Mouse (Mus musculus) E14TG2a.4 (cell line): ENCODE data around the gene Cdh22.

Source experiments
- H3K27me3 ChIP-seq: 2 replicates; pipeline ENCODE4 v1.6.1; 2014; ENCODE audit warnings: low read length, control low read depth; ENCODE audit not compliant: insufficient read depth
- H3K36me3 ChIP-seq: 2 replicates; pipeline ENCODE4 v1.6.1; 2014; ENCODE audit warnings: low read length, control low read depth; ENCODE audit not compliant: insufficient read depth
- H3K4me1 ChIP-seq: replicated peaks from 2 replicates; pipeline ENCODE4 v1.6.1; 2014; ENCODE audit warnings: low read depth, low read length, control low read depth
- H3K4me3 ChIP-seq: replicated peaks from 2 replicates; pipeline ENCODE4 v1.5.1; 2014; ENCODE audit warnings: mild to moderate bottlenecking, low read length
- H3K9me3 ChIP-seq: 2 replicates; pipeline ENCODE4 v1.6.1; 2014; ENCODE audit warnings: low read length, control low read depth
- CTCF ChIP-seq: conservative IDR thresholded peaks from 2 replicates; pipeline ENCODE4 v1.5.1; 2014; ENCODE audit warnings: low read length
- NANOG ChIP-seq: IDR thresholded peaks from 2 replicates; pipeline ENCODE4 v1.6.1; 2014; ENCODE audit warnings: borderline replicate concordance, low read length, mixed read lengths
- POU5F1 ChIP-seq: IDR thresholded peaks from 2 replicates; pipeline ENCODE4 v1.6.1; 2014; ENCODE audit warnings: low read length, borderline replicate concordance

The Cdh22 gene

GRCm38 (mm10) chr2:165112149-165112548, 122.5 kb downstream of the Cdh22 start:
- Histone ChIP-seq H3K4me1 (peaks cover 59% of the 10 kb centered on the region), H3K27me3 (peaks cover 90% of the 10 kb centered on the region), H3K9me3 (no peaks in the 10 kb centered on the region), H3K36me3 (no peaks in the 10 kb centered on the region), H3K4me3 (peak overlapping the region; percentile 72)
- TF ChIP-seq CTCF (no peak), NANOG (no peak), POU5F1 (no peak)

GRCm38 (mm10) chr2:165106585-165106984, 128.1 kb downstream of the Cdh22 start:
- Histone ChIP-seq H3K36me3 (no peaks in the 10 kb centered on the region), H3K9me3 (no peaks in the 10 kb centered on the region), H3K27me3 (peaks cover 78% of the 10 kb centered on the region), H3K4me1 (peaks cover 22% of the 10 kb centered on the region), H3K4me3 (peak overlapping the region; percentile 11; the same call in 1 of the 2 replicates)
- TF ChIP-seq POU5F1 (no peak), NANOG (no peak), CTCF (no peak)

GRCm38 (mm10) chr2:165105513-165106079, 129.1 kb downstream of the Cdh22 start:
- Histone ChIP-seq H3K4me3 (no peak overlapping the region), H3K9me3 (no peaks in the 10 kb centered on the region), H3K36me3 (no peaks in the 10 kb centered on the region), H3K4me1 (peaks cover 18% of the 10 kb centered on the region), H3K27me3 (peaks cover 77% of the 10 kb centered on the region)
- TF ChIP-seq CTCF (no peak), POU5F1 (no peak), NANOG (no peak)

- Histone ChIP-seq H3K4me1 (peaks cover 12% of the 10 kb centered on the region), H3K36me3 (no peaks in the 10 kb centered on the region), H3K9me3 (no peaks in the 10 kb centered on the region), H3K4me3 (no peak overlapping the region), H3K27me3 (peaks cover 64% of the 10 kb centered on the region)
- no peak for TF ChIP-seq NANOG
- no peak for TF ChIP-seq POU5F1
- TF ChIP-seq CTCF = no peak
These were observed 131.7 kb downstream of the Cdh22 start for GRCm38 (mm10) chr2:165102920-165103319.

- no peak overlapping the region for H3K4me3 ChIP-seq
- no peaks in the 10 kb centered on the region for H3K9me3 ChIP-seq
- 0 out of 2 replicates have a peak, but pooled peaks cover 7% of the 10 kb centered on the region for H3K4me1 ChIP-seq
- TF ChIP-seq CTCF = no peak
- TF ChIP-seq NANOG = no peak
- no peak for TF ChIP-seq POU5F1
- H3K36me3 ChIP-seq = no peaks in the 10 kb centered on the region
- peaks cover 66% of the 10 kb centered on the region for H3K27me3 ChIP-seq
These were observed 133.9 kb downstream of the Cdh22 start for GRCm38 (mm10) chr2:165100749-165101148.

DNA sequence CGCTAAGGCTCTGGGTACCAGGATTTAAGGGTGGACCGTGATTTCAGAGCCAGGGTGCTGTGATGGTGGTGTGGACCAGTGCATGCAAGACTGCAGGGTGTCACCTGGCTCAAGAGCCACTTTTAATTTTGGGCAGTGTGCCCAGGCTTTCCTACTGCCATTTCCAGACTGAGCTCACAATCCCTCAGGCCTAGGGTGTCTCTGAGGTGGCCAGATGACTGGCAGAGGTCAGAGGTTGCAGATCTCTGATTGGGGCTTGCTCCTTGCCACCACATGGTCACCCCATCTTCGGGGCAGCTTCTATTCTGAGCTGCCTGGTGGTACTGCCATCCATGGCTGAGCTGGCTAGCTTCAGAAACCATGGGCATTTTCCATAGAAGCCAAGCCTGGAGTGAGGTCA, 135.8 kb downstream of the Cdh22 start:
- 0 out of 2 replicates have a peak, but pooled peaks cover 7% of the 10 kb centered on the region for H3K4me1 ChIP-seq
- no peaks in the 10 kb centered on the region for H3K36me3 ChIP-seq
- TF ChIP-seq POU5F1 (no peak), CTCF (no peak), NANOG (no peak)
- no peak overlapping the region for H3K4me3 ChIP-seq
- H3K9me3 ChIP-seq = no peaks in the 10 kb centered on the region
- H3K27me3 ChIP-seq = peaks cover 55% of the 10 kb centered on the region

DNA sequence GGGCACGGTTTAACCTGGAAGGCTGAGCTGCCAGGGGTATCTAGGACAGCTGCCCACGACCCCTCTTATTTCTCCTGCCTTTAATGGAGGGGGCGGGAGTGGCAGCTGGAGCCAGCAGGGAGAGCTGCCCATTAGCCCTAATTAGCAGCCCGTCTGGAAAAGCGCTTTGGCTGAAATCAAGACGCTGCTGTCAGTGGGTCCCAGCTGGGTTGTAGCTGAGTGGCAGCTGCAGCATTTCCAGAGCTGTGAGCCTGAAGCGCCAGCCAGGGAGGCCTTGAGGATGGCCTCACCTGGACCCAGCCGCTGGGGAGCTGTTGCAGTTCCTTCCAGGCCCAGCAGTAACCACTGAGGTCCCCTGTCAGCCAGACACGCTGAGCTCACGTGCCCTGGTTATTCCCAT, 138.3 kb downstream of the Cdh22 start:
- TF ChIP-seq NANOG = no peak
- TF ChIP-seq CTCF = no peak
- no peak for TF ChIP-seq POU5F1
- no peaks in the 10 kb centered on the region for H3K9me3 ChIP-seq
- peaks cover 48% of the 10 kb centered on the region for H3K27me3 ChIP-seq
- H3K4me3 ChIP-seq = no peak overlapping the region
- no peaks in the 10 kb centered on the region for H3K36me3 ChIP-seq
- 0 out of 2 replicates have a peak, but pooled peaks cover 7% of the 10 kb centered on the region for H3K4me1 ChIP-seq

DNA sequence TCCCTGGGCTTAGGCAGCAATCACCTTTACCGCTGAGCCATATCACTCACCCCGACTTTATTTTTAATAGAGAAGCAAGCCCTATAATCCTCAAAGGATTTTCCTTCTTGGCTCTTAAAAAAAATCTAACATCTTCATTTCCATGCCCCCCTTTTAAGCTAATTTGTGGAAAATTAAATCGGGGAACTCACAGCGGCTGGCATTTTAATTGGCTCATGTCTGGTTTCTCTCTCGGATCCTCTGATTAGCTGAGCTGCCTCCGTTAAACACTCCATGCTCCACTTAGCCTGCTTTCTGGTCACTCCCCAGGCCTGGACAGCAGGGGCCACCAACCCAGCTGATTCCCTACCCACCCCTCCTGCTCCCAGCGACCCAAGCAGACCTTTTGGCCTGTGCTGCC, 142.3 kb downstream of the Cdh22 start:
- H3K27me3 ChIP-seq = peaks cover 23% of the 10 kb centered on the region
- TF ChIP-seq CTCF = no peak
- TF ChIP-seq POU5F1 = no peak
- no peak for TF ChIP-seq NANOG
- no peaks in the 10 kb centered on the region for H3K36me3 ChIP-seq

DNA sequence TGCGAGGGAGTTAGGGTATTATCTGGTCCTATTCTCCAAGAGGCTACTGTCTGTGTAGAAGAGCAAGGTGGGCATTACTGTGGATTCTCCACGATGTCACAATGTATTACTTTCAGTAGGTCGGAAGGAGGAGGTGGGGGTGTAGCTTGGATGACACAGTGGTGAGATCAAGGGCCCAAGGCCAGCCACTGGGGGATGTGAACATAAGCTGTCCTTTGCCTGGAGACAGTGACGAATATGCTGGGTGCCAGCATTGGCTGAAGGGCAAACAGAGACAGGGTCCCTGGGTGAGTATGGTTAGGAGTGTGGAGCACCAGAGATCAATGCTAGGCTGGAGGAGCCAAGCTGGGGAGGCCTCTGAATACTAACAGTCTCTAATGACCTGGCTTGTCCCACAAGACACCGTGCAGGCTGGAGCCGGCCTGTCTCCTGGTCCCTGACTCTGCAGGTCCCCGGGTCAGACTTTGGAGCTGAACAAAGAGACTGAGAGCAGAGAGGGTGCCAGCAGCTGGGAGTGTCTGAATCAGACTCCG, 143.2 kb downstream of the Cdh22 start:
- Histone ChIP-seq H3K27me3 (peaks cover 14% of the 10 kb centered on the region), H3K4me1 (no peaks in the 10 kb centered on the region), H3K9me3 (no peaks in the 10 kb centered on the region), H3K36me3 (no peaks in the 10 kb centered on the region), H3K4me3 (no peak overlapping the region)
- no peak for TF ChIP-seq POU5F1
- no peak for TF ChIP-seq CTCF

More for the DNA sequence above, 142.3 kb downstream of the Cdh22 start:
- no peaks in the 10 kb centered on the region for H3K9me3 ChIP-seq
- 0 out of 2 replicates have a peak, but pooled peaks cover under 1% of the 10 kb centered on the region for H3K4me1 ChIP-seq
- H3K4me3 ChIP-seq = no peak overlapping the region
